Mouse (Mus musculus) erythroblast, embryonic 14.5 days (primary cell): ENCODE measurements around the gene Hcfc2. TPM values are rescaled to one million over a fixed set of nuclear protein-coding genes. Genes with fewer than 3 reads are reported as not detected.

Source experiments
- H3K27me3 ChIP-seq: 2 replicates; pipeline ENCODE4 v1.6.1; 2012; ENCODE audit warnings: inconsistent platforms; ENCODE audit not compliant: control insufficient read depth
- H3K36me3 ChIP-seq: 2 replicates; pipeline ENCODE4 v1.6.1; 2012; ENCODE audit warnings: mild to moderate bottlenecking, inconsistent platforms; ENCODE audit not compliant: control insufficient read depth
- H3K4me1 ChIP-seq: 2 replicates; pipeline ENCODE4 v1.6.1; 2012; ENCODE audit warnings: inconsistent platforms; ENCODE audit not compliant: control insufficient read depth
- H3K4me3 ChIP-seq: replicated peaks from 2 replicates; pipeline ENCODE3; 2012; ENCODE audit warnings: moderate library complexity, mild to moderate bottlenecking, inconsistent platforms
- H3K9me3 ChIP-seq: 2 replicates; pipeline ENCODE4 v1.6.1; 2012; ENCODE audit warnings: low read length, inconsistent platforms, mixed read lengths; ENCODE audit not compliant: control insufficient read depth
- GATA1 ChIP-seq: IDR thresholded peaks from 2 replicates; pipeline ENCODE4 v1.6.1; 2012; ENCODE audit warnings: low read length, inconsistent platforms, mixed read lengths
- TAL1 ChIP-seq: IDR thresholded peaks from 3 replicates; pipeline ENCODE4 v1.6.1; 2012; ENCODE audit warnings: low read length, inconsistent platforms, mixed read lengths
- polyA plus RNA-seq: library from polyadenylated mRNA; stranded (reverse); fragments of >175 nt; gene quantifications from 2 replicates; pipeline ENCODE4 v1.2.3, GENCODE M21; 2012

Hcfc2 gene
- polyA plus RNA-seq, 1 experiment = 0.10 TPM

DNA sequence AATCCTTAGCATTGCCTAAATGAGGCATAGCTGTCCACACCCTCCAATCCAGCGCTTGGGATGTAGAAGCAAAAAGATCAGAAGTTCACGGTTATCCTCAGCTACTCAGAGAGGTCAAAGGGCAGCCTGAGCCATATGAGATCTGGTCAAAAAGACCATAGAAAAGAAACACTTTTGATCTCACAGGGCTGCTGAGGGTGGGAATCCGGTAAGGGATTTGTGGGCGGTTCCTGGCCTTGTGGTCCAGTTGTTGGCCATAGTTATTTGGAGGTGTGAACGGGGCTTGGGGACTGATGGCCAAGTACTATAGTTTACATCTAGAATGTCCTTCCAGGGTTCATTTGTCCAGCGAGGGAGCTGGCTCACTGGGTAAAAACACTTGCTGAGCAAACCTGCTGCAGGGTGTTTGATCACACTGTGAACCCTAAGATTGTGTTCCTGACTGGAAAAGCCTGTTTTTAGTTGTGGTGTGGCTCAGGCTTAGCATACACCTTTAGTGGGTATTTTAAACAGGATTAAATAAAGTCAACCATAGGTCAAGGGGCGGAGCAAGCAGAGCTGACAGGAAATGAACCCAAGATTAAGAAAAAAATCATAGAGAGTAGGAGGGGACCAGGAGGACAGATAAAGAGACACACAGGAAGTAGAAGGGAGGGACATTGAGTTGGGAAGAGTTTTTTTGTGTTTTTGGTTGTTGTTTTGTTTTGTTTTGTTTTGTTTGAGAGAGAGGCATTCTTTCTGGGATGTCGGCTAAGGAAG is 83.0 kb downstream of the Hcfc2 start:
- Histone ChIP-seq H3K4me1 (peaks cover 48% of the 10 kb centered on the region), H3K36me3 (no peaks in the 10 kb centered on the region), H3K9me3 (no peaks in the 10 kb centered on the region), H3K4me3 (no peak overlapping the region), H3K27me3 (peaks cover 3% of the 10 kb centered on the region; the same call in 1 of the 2 replicates)
- no peak for TF ChIP-seq TAL1
- TF ChIP-seq GATA1 = no peak

DNA sequence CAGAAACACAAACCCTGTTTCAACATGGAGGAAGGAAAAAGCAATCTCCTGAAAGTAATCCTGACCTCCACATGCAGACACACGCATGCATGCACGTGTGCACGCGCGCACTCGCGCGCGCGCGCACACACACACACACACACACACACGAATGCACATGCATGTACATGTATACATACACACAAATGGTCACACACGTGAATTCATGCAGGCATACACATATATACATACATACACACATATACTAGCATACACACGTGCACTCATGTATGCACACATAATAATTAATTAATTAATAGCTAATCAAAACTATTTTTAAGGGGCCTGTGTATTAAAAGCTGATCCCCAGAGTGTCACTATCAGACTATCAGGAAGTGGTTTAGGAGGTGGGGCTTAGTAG is 83.9 kb downstream of the Hcfc2 start:
- Histone ChIP-seq H3K36me3 (no peaks in the 10 kb centered on the region), H3K4me3 (no peak overlapping the region), H3K27me3 (peaks cover 3% of the 10 kb centered on the region; the same call in 1 of the 2 replicates), H3K9me3 (no peaks in the 10 kb centered on the region), H3K4me1 (peaks cover 48% of the 10 kb centered on the region)
- TF ChIP-seq TAL1 (no peak), GATA1 (no peak)

DNA sequence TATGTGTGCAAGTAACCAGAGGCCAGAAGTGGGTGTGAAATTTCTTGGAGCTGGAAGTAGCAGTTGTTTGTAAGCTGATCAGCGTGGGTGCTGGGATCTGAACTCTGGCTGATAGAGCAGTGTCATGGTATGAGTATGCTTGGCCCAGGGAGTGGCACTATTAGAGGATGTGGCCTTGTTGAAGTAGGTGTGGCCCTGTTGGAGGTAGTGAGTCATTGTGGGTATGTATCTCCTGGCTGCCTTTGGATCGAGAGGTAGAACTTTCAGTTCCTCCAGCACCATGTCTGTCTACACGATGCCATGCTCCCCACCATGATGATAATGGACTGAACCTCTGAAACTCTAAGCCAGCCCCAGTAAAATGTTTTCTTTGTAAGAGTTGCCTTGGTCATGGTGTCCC is 84.4 kb downstream of the Hcfc2 start:
- Histone ChIP-seq H3K4me3 (no peak overlapping the region), H3K9me3 (no peaks in the 10 kb centered on the region), H3K36me3 (no peaks in the 10 kb centered on the region), H3K4me1 (peaks cover 48% of the 10 kb centered on the region), H3K27me3 (peaks cover 3% of the 10 kb centered on the region; the same call in 1 of the 2 replicates)
- TF ChIP-seq TAL1 = no peak
- TF ChIP-seq GATA1 = no peak

DNA sequence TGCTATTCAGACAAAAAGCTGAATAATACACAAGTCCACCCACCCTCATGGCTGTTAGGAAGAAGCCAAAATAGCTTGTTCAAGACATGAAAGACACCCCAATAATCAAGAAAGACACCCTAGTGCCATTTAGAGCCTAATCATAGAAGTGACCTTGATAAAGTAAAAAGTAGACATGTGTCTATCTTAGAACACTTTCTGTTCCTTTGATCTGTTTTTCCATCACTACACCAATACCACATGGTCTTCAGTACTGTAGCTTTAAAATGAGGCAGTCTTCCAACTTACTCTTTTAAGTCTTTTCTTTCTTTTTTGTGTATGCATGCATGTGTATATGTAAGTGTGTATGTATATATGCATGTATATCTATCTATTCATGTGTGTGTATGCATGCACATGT is 84.9 kb downstream of the Hcfc2 start:
- peaks cover 46% of the 10 kb centered on the region for H3K4me1 ChIP-seq
- H3K36me3 ChIP-seq = no peaks in the 10 kb centered on the region
- no peak overlapping the region for H3K4me3 ChIP-seq
- no peaks in the 10 kb centered on the region for H3K9me3 ChIP-seq
- no peaks in the 10 kb centered on the region for H3K27me3 ChIP-seq
- TF ChIP-seq TAL1 (no peak), GATA1 (no peak)

DNA sequence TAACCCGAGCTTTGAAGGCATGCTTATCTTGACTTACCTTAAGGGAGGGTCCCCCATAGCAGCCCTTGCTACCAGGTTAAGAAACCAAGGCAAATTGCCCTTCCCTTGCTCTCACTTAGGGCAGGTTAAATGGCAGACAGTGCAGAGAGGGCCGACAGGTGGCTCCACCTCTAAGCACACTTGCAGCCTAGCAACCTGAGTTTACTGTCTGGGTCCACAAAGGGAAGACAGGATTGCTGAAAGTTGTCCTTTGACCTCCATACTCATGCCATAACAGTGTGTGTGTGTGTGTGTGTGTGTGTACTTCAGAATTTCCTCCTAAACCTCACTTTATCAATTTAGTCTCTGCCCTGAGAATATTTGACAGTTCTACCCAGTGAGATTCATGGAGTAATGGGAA is 86.5 kb downstream of the Hcfc2 start:
- Histone ChIP-seq H3K36me3 (no peaks in the 10 kb centered on the region), H3K27me3 (peaks cover 2% of the 10 kb centered on the region; the same call in 1 of the 2 replicates), H3K9me3 (no peaks in the 10 kb centered on the region), H3K4me3 (no peak overlapping the region), H3K4me1 (peaks cover 31% of the 10 kb centered on the region)
- TF ChIP-seq GATA1 = no peak
- no peak for TF ChIP-seq TAL1

DNA sequence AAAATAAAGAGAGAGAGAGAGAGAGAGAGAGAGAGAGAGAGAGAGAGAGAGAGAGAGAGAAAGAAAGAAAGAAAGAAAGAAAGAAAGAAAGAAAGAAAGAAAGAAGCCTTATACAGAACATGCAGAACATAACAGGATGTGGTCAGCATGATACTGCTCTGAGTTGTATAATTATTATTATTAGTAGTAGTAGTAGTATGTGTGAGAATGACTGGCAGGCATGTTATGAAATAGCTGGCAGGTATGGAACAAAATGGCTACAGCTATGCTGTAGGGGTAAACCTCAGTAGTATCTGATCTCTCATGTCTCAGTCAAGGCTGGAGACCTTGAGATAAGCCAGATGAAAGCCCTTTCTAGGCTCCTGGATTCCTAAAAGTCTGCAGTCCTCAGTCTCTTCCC is 93.2 kb downstream of the Hcfc2 start:
- no peak for TF ChIP-seq TAL1
- TF ChIP-seq GATA1 = no peak
- H3K27me3 ChIP-seq = peaks cover 2% of the 10 kb centered on the region; the same call in 1 of the 2 replicates

DNA sequence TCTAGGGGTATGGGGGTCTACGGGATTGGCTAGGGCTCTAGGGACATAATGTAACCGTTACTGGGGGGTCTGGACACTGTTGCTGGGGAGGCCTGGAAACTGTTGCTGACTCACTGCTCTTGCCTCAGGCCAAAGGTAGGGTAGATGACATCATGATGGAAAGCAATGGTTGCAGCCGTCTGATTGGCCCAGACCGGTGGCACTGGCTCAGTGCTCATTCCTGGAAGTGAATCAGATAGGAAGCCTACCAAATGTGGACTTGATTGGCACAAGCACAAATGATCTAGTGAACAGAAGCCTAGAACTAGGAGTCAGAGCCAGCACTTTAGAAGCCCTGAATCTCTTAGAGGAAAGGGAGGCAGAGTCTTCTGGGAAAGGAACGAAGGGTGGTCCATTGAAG is 94.5 kb downstream of the Hcfc2 start:
- no peak overlapping the region for H3K4me3 ChIP-seq
- peaks cover 7% of the 10 kb centered on the region for H3K4me1 ChIP-seq
- TF ChIP-seq TAL1 (no peak), GATA1 (no peak)
- peaks cover 12% of the 10 kb centered on the region for H3K27me3 ChIP-seq
- no peaks in the 10 kb centered on the region for H3K36me3 ChIP-seq
- peaks cover 3% of the 10 kb centered on the region for H3K9me3 ChIP-seq

More for the DNA sequence above, 93.2 kb downstream of the Hcfc2 start:
- Histone ChIP-seq H3K9me3 (peaks cover 3% of the 10 kb centered on the region), H3K36me3 (no peaks in the 10 kb centered on the region), H3K4me3 (no peak overlapping the region), H3K4me1 (peaks cover 3% of the 10 kb centered on the region)

DNA sequence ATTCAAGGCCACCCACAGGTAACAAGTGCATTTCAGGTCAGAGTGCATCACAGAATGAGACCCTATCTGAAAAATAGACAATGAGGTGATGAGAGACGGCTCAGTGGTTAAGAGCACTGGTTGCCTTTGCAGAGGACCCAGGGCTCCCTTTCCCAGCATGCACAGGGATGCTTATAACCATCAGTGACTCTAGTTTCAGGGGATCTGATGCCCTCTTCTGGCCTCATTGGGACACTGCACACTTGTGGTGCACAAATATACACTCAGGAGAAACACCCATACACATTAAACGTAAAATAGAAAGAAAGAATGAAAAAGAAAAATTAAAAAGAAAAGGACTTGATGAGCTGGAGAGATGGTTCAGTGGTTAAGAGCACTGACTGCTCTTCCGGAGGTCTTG is 95.8 kb downstream of the Hcfc2 start:
- Histone ChIP-seq H3K4me3 (no peak overlapping the region), H3K4me1 (peaks cover 11% of the 10 kb centered on the region), H3K36me3 (no peaks in the 10 kb centered on the region), H3K27me3 (peaks cover 21% of the 10 kb centered on the region), H3K9me3 (peaks cover 3% of the 10 kb centered on the region)
- no peak for TF ChIP-seq GATA1
- no peak for TF ChIP-seq TAL1

Other genes with a start within 250 kb of the Hcfc2 start
- not detected in 2 replicates for gene Gm1553, start 203.5 kb upstream of the Hcfc2 start, polyA plus RNA-seq
- 0.70 and 0.98 TPM in 2 replicates for gene 1190007I07Rik, start 72.9 kb upstream of the Hcfc2 start, polyA plus RNA-seq
- 0.22 and 0.24 TPM in 2 replicates for gene Tdg, start 66.3 kb upstream of the Hcfc2 start, polyA plus RNA-seq
- gene Glt8d2, start 5.5 kb upstream of the Hcfc2 start, polyA plus RNA-seq = 0.01 TPM in 1 of 2 replicates, not detected in the other
- gene Nfyb, start 68.0 kb downstream of the Hcfc2 start, polyA plus RNA-seq = 3.5 and 3.6 TPM in 2 replicates
- gene Txnrd1, start 137.8 kb downstream of the Hcfc2 start, polyA plus RNA-seq = 7.5 and 8.7 TPM in 2 replicates
- 0.13 and 0.26 TPM in 2 replicates for gene Eid3, start 170.5 kb downstream of the Hcfc2 start, polyA plus RNA-seq